ENCODE assay signal across 9 mouse cellular contexts in genomic region chr7:16147643-16148042, GRCm38 (mm10). TPM values are rescaled to one million over a fixed set of nuclear protein-coding genes. Genes with fewer than 3 reads are reported as not detected.
DNase-seq lines count a peak whose midpoint lies in the region; ATAC-seq and TF ChIP-seq lines count a peak whose summit lies in the region.
"Had no signal": no experiment of that assay in that cellular context is flagged by ENCODE, and none has a peak within 500 bp of the region (broad histone marks: within the 10 kb centered on the region; RNA-seq: fewer than 3 reads in every experiment).

No protein-coding gene starts in this region.

- TF ChIP-seq CTCF in forebrain, postnatal 0 days (IDR thresholded peaks at IDR 0.05; ENCODE audit: low read depth): no peak

- 17% methylated on average over 15 of the region's 15 CpGs for WGBS in forebrain, postnatal 0 days
- WGBS in limb, embryonic 11.5 days: 12% methylated on average over 15 of the region's 15 CpGs

- intact Hi-C loops in left cerebral cortex, postnatal 36 days (cut with DNase I): loop anchor here (2.0 to 5.0 kb wide), 2 partner anchors 17 to 45 kb away; no protein-coding TSS in a partner anchor

- no peak overlapping the region for H3K4me2 ChIP-seq in forebrain, postnatal 0 days (ENCODE audit: low read depth)
- no peak overlapping the region for H3K4me2 ChIP-seq in limb, embryonic 11.5 days (ENCODE audit: low read depth, severe bottlenecking)

- no peak overlapping the region for H3K4me3 ChIP-seq in forebrain, postnatal 0 days (ENCODE audit: low read depth, low read length)
- no peak overlapping the region for H3K4me3 ChIP-seq in limb, embryonic 11.5 days (ENCODE audit: low read depth, low read length)

- H3K27ac ChIP-seq in forebrain, postnatal 0 days (ENCODE audit: low read depth, low read length): no peak overlapping the region
- no peak overlapping the region for H3K27ac ChIP-seq in limb, embryonic 11.5 days (replicated peaks; ENCODE audit: low read depth, low read length)
- H3K27ac ChIP-seq: macrophage had no signal

- H3K4me1 ChIP-seq in forebrain, postnatal 0 days (ENCODE audit: insufficient read depth): peaks cover 20% of the 10 kb centered on the region
- no peaks in the 10 kb centered on the region for H3K4me1 ChIP-seq in limb, embryonic 11.5 days (ENCODE audit: control insufficient read depth, insufficient read depth, low read length)

- ATAC-seq in forebrain, postnatal 0 days: peak; percentile 37
- no peak for ATAC-seq in limb, embryonic 11.5 days (ENCODE audit: insufficient number of reproducible peaks, low FRiP score, low TSS enrichment, low read depth)

- H3K36me3 ChIP-seq in forebrain, postnatal 0 days (ENCODE audit: insufficient read depth): peaks cover 9% of the 10 kb centered on the region
- no peaks in the 10 kb centered on the region for H3K36me3 ChIP-seq in limb, embryonic 11.5 days (ENCODE audit: control insufficient read depth, insufficient read depth, low read length)

- no peaks in the 10 kb centered on the region for H3K9me3 ChIP-seq in forebrain, postnatal 0 days (ENCODE audit: low read length)
- H3K9me3 ChIP-seq in limb, embryonic 11.5 days (ENCODE audit: control insufficient read depth, low read length): no peaks in the 10 kb centered on the region

- DNase-seq in gastrocnemius, adult 18-20 months (ENCODE audit: low spot score): peak; percentile 43
- DNase-seq in gastrocnemius, postnatal 25 days: no peak
- peak; percentile 42 to 86 for DNase-seq in spleen, postnatal 4 days (ENCODE audit: low spot score in 2 of 2)
- no peak for DNase-seq in spleen, adult 12 weeks (ENCODE audit: low spot score)
- no peak for DNase-seq in forebrain, postnatal 0 days
- DNase-seq in limb, embryonic 11.5 days (ENCODE audit: low spot score): peak; percentile 86
- peak; percentile 74 for DNase-seq in retina, embryonic 14.5 days (ENCODE audit: low spot score)
- DNase-seq in left cerebral cortex, postnatal 36 days (ENCODE audit: low spot score in 2 of 2): no peak

- H3K27me3 ChIP-seq in forebrain, postnatal 0 days (ENCODE audit: insufficient read depth, low read length): no peaks in the 10 kb centered on the region
- peaks cover 8% of the 10 kb centered on the region for H3K27me3 ChIP-seq in limb, embryonic 11.5 days (ENCODE audit: control insufficient read depth, insufficient read depth, low read length)

- no peak overlapping the region for H3K9ac ChIP-seq in forebrain, postnatal 0 days
- no peak overlapping the region for H3K9ac ChIP-seq in limb, embryonic 11.5 days (ENCODE audit: low read length)

RNA-seq across cellular contexts. Expression of gene Slc8a2, which starts 18.0 kb away (rescaled TPM):
- total RNA-seq in gastrocnemius, adult 18-20 months (2021): under 1 TPM; 0.11 to 0.21 TPM
- under 1 TPM; 0.15 to 0.16 TPM for total RNA-seq in gastrocnemius, postnatal 25 days (2021)
- 52.4 and 55.8 TPM in 2 replicates for total RNA-seq in forebrain, postnatal 0 days (2014; rRNA removed)
- polyA plus RNA-seq in forebrain, postnatal 0 days (2015; fragmentation: Nextera tagmentation; extraction: Ambion mirVana): 0.77 and 0.99 TPM in 2 replicates
- 0.10 and 0.12 TPM in 2 replicates for polyA plus RNA-seq in limb, embryonic 11.5 days (2014; fragmentation: Nextera tagmentation; extraction: Ambion mirVana)
- total RNA-seq in left cerebral cortex, postnatal 36 days (2021): 100 to 1,000 TPM; 242 to 273 TPM
- polyA plus RNA-seq: macrophage had no signal

RNA-seq across cellular contexts. Expression of gene Meis3, which starts 27.2 kb away (rescaled TPM):
- 1 to 10 TPM in 1 of 2 experiments, under 1 TPM in 1; 0.62 to 1.4 TPM for total RNA-seq in gastrocnemius, adult 18-20 months (2021)
- total RNA-seq in gastrocnemius, postnatal 25 days (2021): 1 to 10 TPM in 1 of 2 experiments, under 1 TPM in 1; 0.97 to 1.9 TPM
- total RNA-seq in forebrain, postnatal 0 days (2014; rRNA removed): 98.6 and 100 TPM in 2 replicates
- 86.4 and 90.9 TPM in 2 replicates for polyA plus RNA-seq in forebrain, postnatal 0 days (2015; fragmentation: Nextera tagmentation; extraction: Ambion mirVana)
- 9.6 TPM in 2 replicates for polyA plus RNA-seq in limb, embryonic 11.5 days (2014; fragmentation: Nextera tagmentation; extraction: Ambion mirVana)
- 10 to 100 TPM; 37.3 to 40.9 TPM for total RNA-seq in left cerebral cortex, postnatal 36 days (2021)

RNA-seq across cellular contexts. Expression of gene Kptn, which starts 27.9 kb away (rescaled TPM):
- total RNA-seq in gastrocnemius, adult 18-20 months (2021): 10 to 100 TPM; 10.2 to 12.6 TPM
- 10 to 100 TPM; 10.7 to 11.1 TPM for total RNA-seq in gastrocnemius, postnatal 25 days (2021)
- total RNA-seq in forebrain, postnatal 0 days (2014; rRNA removed): 47.4 and 53.7 TPM in 2 replicates
- 27.4 and 37.2 TPM in 2 replicates for polyA plus RNA-seq in forebrain, postnatal 0 days (2015; fragmentation: Nextera tagmentation; extraction: Ambion mirVana)
- 22.5 and 23.5 TPM in 2 replicates for polyA plus RNA-seq in limb, embryonic 11.5 days (2014; fragmentation: Nextera tagmentation; extraction: Ambion mirVana)
- 10 to 100 TPM; 40.9 to 44.9 TPM for total RNA-seq in left cerebral cortex, postnatal 36 days (2021)

RNA-seq across cellular contexts. Expression of gene Napa, which starts 49.4 kb away (rescaled TPM):
- total RNA-seq in gastrocnemius, adult 18-20 months (2021): 100 to 1,000 TPM; 101 to 131 TPM
- total RNA-seq in gastrocnemius, postnatal 25 days (2021): 100 to 1,000 TPM in 1 of 2 experiments, 10 to 100 TPM in 1; 71.2 to 105 TPM
- total RNA-seq in forebrain, postnatal 0 days (2014; rRNA removed): 159 and 270 TPM in 2 replicates
- 211 and 222 TPM in 2 replicates for polyA plus RNA-seq in forebrain, postnatal 0 days (2015; fragmentation: Nextera tagmentation; extraction: Ambion mirVana)
- polyA plus RNA-seq in limb, embryonic 11.5 days (2014; fragmentation: Nextera tagmentation; extraction: Ambion mirVana): 182 and 203 TPM in 2 replicates
- total RNA-seq in left cerebral cortex, postnatal 36 days (2021): 100 to 1,000 TPM; 269 to 307 TPM

Comparison
In these comparisons a context has a peak if more than half of its experiments do, and no peak if none do; other contexts are left out.
1. DNase-seq: peak in gastrocnemius, adult 18-20 months (single experiment), spleen, postnatal 4 days (2 of 2), limb, embryonic 11.5 days (single experiment) and retina, embryonic 14.5 days (single experiment); none in gastrocnemius, postnatal 25 days (single experiment), spleen, adult 12 weeks (single experiment), forebrain, postnatal 0 days (single experiment) and left cerebral cortex, postnatal 36 days (0 of 2).
2. RNA of gene Slc8a2, which starts 18.0 kb away (total RNA-seq): 242 to 273 TPM in left cerebral cortex, postnatal 36 days and 52.4 to 55.8 TPM in forebrain, postnatal 0 days; 0.11 to 0.21 TPM in gastrocnemius, adult 18-20 months and 0.15 to 0.16 TPM in gastrocnemius, postnatal 25 days; every median in the first group is over 10 times any median in the second.
3. RNA of gene Meis3, which starts 27.2 kb away (total RNA-seq): 98.6 to 100 TPM in forebrain, postnatal 0 days and 37.3 to 40.9 TPM in left cerebral cortex, postnatal 36 days; 0.97 to 1.9 TPM in gastrocnemius, postnatal 25 days and 0.62 to 1.4 TPM in gastrocnemius, adult 18-20 months; every median in the first group is over 10 times any median in the second.